Mouse (Mus musculus) embryonic facial prominence, embryonic 10.5 days (tissue): ENCODE data around the gene Castor2. TPM values are rescaled to one million over a fixed set of nuclear protein-coding genes. Genes with fewer than 3 reads are reported as not detected.

Source experiments
- DNase-seq: peaks from one replicate; pipeline ENCODE4 v3.0.0-alpha.2; 2017; ENCODE audit warnings: low spot score
- H3K27ac ChIP-seq: fragments of 300-500 bp; sonication (generic); replicated peaks from 2 replicates; pipeline ENCODE4 v1.5.1; 2016; ENCODE audit warnings: mild to moderate bottlenecking
- H3K27me3 ChIP-seq: fragments of 300-500 bp; sonication (generic); replicated peaks from 2 replicates; pipeline ENCODE4 v1.6.1; 2016; ENCODE audit warnings: low read depth, mild to moderate bottlenecking; ENCODE audit not compliant: poor library complexity, severe bottlenecking
- H3K36me3 ChIP-seq: fragments of 300-500 bp; sonication (generic); replicated peaks from 2 replicates; pipeline ENCODE4 v1.6.1; 2016; ENCODE audit warnings: mild to moderate bottlenecking, moderate library complexity
- H3K4me1 ChIP-seq: fragments of 300-500 bp; sonication (generic); 2 replicates; pipeline ENCODE4 v1.6.1; 2016
- H3K4me3 ChIP-seq: fragments of 300-500 bp; sonication (generic); 2 replicates; pipeline ENCODE4 v1.5.1; 2016; ENCODE audit warnings: mild to moderate bottlenecking, moderate library complexity
- H3K9me3 ChIP-seq: fragments of 300-500 bp; sonication (generic); 2 replicates; pipeline ENCODE4 v1.6.1; 2016; ENCODE audit warnings: mild to moderate bottlenecking
- WGBS: fragments of 180-500 bp; shearing (Covaris S2); methylation state at CpG from one replicate; pipeline ENCODE4 v1.1.7; 2016; 5-methylcytosine and 5-hydroxymethylcytosine counted together
- polyA plus RNA-seq: library from polyadenylated mRNA; unstranded; fragments of >200 nt; fragmentation: Nextera tagmentation; extraction: Ambion mirVana; gene quantifications from 2 replicates; pipeline ENCODE4 v1.2.1, GENCODE M21; 2016

The Castor2 gene
- polyA plus RNA-seq, 1 experiment from 2014 or later: 8.9 TPM

GRCm38 (mm10) chr5:134173206-134173605 lies 73.7 kb downstream of the Castor2 start:
- Histone ChIP-seq H3K4me3 (no peak overlapping the region), H3K9me3 (no peaks in the 10 kb centered on the region), H3K27ac (no peak overlapping the region), H3K27me3 (no peaks in the 10 kb centered on the region), H3K36me3 (peaks cover 50% of the 10 kb centered on the region), H3K4me1 (peaks cover 15% of the 10 kb centered on the region)
- peak; percentile 56 for DNase-seq
- 37% methylated on average over 4 of the region's 4 CpGs for WGBS

DNA sequence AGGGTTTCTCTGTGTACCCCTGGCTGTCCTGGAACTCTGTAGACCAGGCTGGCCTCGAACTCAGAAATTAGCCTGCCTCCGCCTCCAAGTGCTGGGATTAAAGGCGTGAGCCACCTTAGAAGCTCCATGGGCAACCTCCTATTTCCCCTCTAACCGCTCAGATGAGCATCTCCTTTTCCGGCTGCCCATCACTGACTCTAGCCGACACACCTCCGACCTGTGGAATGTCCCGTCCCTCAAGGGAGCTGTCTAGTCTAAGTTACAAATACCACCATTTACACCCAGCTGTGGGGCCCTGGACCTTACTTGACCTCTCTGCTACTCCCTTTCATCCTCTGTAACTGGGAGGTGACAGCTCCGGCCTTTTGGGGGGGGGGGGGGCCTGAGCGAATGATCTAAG lies 76.2 kb downstream of the Castor2 start:
- Histone ChIP-seq H3K27ac (peak overlapping the region; percentile 92), H3K36me3 (peaks cover 29% of the 10 kb centered on the region), H3K4me1 (peaks cover 15% of the 10 kb centered on the region), H3K4me3 (peak overlapping the region; percentile 93), H3K9me3 (no peaks in the 10 kb centered on the region), H3K27me3 (no peaks in the 10 kb centered on the region)
- DNase-seq: peak; percentile 49
- WGBS: 6% methylated on average over 10 of the region's 10 CpGs

DNA sequence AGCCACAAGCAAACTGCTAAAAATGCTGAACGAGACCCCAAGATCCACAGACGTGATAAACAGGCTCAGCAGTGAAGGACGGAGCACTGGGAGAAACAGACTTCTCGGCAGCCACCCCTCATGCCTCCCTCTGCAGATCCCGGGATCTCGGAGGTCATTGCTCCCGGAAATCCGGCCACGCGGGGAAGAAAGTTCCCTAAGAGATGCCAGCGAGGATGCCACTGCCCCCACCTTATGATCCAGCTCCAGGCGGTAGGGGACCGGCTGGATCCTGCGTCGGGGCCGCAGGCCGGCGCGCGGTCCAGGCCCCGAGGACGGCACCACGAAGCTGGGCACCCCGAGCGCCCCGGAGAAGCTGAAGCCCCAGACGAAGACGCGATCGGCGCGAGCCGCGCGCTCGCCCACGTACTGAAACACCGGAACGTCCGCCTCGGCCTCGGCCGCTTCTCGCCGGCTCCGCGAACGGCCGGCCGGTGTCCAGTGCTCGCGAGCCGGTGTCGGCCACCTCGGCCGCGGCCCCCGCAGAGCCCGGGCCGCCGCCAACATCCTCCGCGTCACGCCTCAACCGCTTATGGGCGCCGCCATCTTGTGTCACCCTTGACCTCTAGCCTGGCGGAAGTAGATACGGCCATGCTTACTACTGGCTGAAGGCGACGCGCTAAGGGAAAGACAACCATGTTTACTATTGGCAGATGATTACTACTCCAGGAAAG lies 76.8 kb downstream of the Castor2 start, which contains the start of gene Rcc1l:
Gene Rcc1l, minus strand, starts transcription at position 606 of the 713 bp plus-strand sequence.
- peak; percentile 88 for DNase-seq
- no peaks in the 10 kb centered on the region for H3K27me3 ChIP-seq
- peaks cover 22% of the 10 kb centered on the region for H3K36me3 ChIP-seq
- peak within 1 kb of the TSS; percentile 93 for H3K4me3 ChIP-seq
- no peaks in the 10 kb centered on the region for H3K9me3 ChIP-seq
- WGBS: under 1% methylated on average over 72 of the region's 72 CpGs
- H3K4me1 ChIP-seq: peaks cover 15% of the 10 kb centered on the region
- H3K27ac ChIP-seq: peak within 1 kb of the TSS; percentile 92

- Histone ChIP-seq H3K4me1 (peaks cover 36% of the 10 kb centered on the region), H3K4me3 (no peak overlapping the region), H3K36me3 (peaks cover 7% of the 10 kb centered on the region), H3K27ac (no peak overlapping the region), H3K9me3 (no peaks in the 10 kb centered on the region), H3K27me3 (no peaks in the 10 kb centered on the region)
- 84% methylated on average over 7 of the region's 7 CpGs for WGBS
- DNase-seq: no peak
These were observed 79.0 kb downstream of the Castor2 start for GRCm38 (mm10) chr5:134178536-134178935.

DNA sequence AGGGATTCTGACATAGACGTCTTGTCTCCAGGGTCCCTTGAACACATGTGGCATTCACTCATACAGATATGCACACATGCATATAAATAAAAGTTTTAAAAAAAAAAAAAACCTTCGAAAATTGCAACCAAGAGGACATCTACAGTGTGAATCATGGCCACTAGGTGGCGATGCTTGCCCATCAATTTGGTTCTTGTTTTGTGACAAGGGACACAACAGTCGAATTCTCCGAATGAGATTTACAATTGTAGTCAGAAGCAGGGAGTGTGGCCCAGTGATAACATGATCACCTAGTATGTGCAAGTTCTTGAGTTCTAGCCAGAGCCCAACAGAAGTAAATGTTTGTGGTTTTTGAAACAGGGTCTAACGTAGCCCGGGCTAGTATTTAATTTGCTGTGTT lies 80.4 kb downstream of the Castor2 start:
- H3K9me3 ChIP-seq: no peaks in the 10 kb centered on the region
- H3K27me3 ChIP-seq: no peaks in the 10 kb centered on the region
- H3K36me3 ChIP-seq: no peaks in the 10 kb centered on the region
- peaks cover 37% of the 10 kb centered on the region for H3K4me1 ChIP-seq
- no peak overlapping the region for H3K27ac ChIP-seq
- no peak overlapping the region for H3K4me3 ChIP-seq
- DNase-seq: peak; percentile 80
- 32% methylated on average over 7 of the region's 7 CpGs for WGBS

DNA sequence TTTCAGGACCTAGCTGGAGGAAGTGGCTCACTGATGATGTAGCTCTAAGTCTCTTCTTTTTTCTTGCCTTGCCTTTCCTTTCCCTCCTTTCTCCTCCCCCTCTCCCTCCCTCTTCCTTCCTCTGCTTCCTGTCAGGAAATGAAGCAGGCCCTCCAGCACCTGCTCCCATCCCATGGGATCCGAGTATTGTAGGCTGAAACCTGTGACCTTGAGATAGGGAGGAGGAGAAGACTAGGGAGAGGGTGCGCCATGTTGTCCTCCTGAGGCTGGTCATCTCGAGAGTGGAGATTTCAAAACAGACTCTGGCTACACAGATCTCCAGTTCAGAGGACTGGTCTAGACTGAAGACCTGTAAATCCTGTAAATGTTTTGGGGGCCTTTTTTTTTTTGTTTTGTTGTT lies 82.7 kb downstream of the Castor2 start:
- Histone ChIP-seq H3K36me3 (no peaks in the 10 kb centered on the region), H3K4me1 (peaks cover 26% of the 10 kb centered on the region), H3K27ac (no peak overlapping the region), H3K27me3 (no peaks in the 10 kb centered on the region), H3K4me3 (peak overlapping the region; percentile 21; the same call in 1 of the 2 replicates), H3K9me3 (no peaks in the 10 kb centered on the region)
- WGBS: 69% methylated on average over 3 of the region's 3 CpGs
- DNase-seq: no peak

DNA sequence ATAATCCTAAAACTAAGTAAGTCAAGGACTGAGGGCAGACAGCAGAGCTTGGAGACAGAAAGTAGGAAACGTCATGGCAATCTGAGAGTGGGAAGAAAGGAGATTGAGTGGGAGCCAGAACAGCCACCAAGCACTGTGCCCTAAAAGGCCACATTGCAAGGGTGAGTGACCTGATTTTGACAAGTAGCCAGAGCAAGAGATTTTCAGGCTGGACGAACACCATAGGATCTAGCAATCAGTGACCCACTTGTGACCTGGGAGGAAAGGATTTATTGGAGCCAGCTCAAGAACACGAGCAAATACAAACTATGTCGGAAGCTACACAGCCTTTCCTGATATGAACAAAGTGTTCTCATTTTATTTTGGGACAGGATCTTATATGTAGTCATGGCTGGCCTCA lies 83.2 kb downstream of the Castor2 start:
- H3K27me3 ChIP-seq: no peaks in the 10 kb centered on the region
- H3K4me1 ChIP-seq: peaks cover 26% of the 10 kb centered on the region
- DNase-seq: no peak
- H3K27ac ChIP-seq: peak overlapping the region; percentile 99; the same call in 1 of the 2 replicates
- whole genome bisulfite sequencing: 81% methylated on average over 4 of the region's 4 CpGs
- H3K4me3 ChIP-seq: peak overlapping the region; percentile 85
- H3K9me3 ChIP-seq: no peaks in the 10 kb centered on the region
- H3K36me3 ChIP-seq: no peaks in the 10 kb centered on the region

- H3K27ac ChIP-seq: peak overlapping the region; percentile 99
- no peak for DNase-seq
These were observed 83.7 kb downstream of the Castor2 start for GRCm38 (mm10) chr5:134183162-134183561.

GRCm38 (mm10) chr5:134183880-134184808 lies 84.6 kb downstream of the Castor2 start, which contains the start of gene Gtf2ird2:
Gene Gtf2ird2 (plus strand): TSS chr5:134184019.
- Histone ChIP-seq H3K27me3 (no peaks in the 10 kb centered on the region), H3K9me3 (no peaks in the 10 kb centered on the region), H3K4me1 (peaks cover 26% of the 10 kb centered on the region), H3K36me3 (no peaks in the 10 kb centered on the region), H3K27ac (peak within 1 kb of the TSS; percentile 99), H3K4me3 (peak within 1 kb of the TSS; percentile 85)
- under 1% methylated on average over 92 of the region's 92 CpGs for WGBS
- DNase-seq: peak; percentile 99

More at GRCm38 (mm10) chr5:134183162-134183561, 83.7 kb downstream of the Castor2 start:
- Histone ChIP-seq H3K4me1 (peaks cover 26% of the 10 kb centered on the region), H3K36me3 (no peaks in the 10 kb centered on the region), H3K4me3 (peak overlapping the region; percentile 85), H3K9me3 (no peaks in the 10 kb centered on the region), H3K27me3 (no peaks in the 10 kb centered on the region)
- 58% methylated on average over 7 of the region's 7 CpGs for WGBS

DNA sequence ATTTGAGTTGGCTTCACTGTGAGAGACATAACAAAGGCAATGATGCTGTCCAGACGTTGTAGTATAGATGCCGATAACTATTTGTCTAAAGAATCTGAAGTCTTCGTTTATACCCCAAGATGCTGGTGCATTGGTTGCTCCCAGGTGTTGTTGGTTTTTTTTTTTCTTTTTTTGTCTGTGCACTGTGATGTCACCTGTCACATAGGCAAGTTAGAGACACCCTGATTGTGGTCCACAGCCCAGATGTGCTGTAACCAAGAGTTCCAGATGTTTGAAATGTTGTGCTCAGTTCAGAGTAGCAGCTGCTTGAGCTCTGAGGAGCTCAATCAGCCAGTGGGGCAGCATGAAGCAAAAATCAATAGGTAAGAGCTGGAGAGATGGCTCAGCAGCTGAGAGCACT lies 86.5 kb downstream of the Castor2 start:
- peaks cover 26% of the 10 kb centered on the region for H3K4me1 ChIP-seq
- WGBS: 87% methylated on average over 3 of the region's 3 CpGs
- no peaks in the 10 kb centered on the region for H3K27me3 ChIP-seq
- no peak overlapping the region for H3K4me3 ChIP-seq
- H3K36me3 ChIP-seq: no peaks in the 10 kb centered on the region
- DNase-seq: no peak
- H3K27ac ChIP-seq: no peak overlapping the region
- H3K9me3 ChIP-seq: no peaks in the 10 kb centered on the region

GRCm38 (mm10) chr5:134186961-134187731 lies 87.6 kb downstream of the Castor2 start:
- peak; percentile 76 for DNase-seq
- Histone ChIP-seq H3K4me3 (no peak overlapping the region), H3K27ac (no peak overlapping the region), H3K36me3 (no peaks in the 10 kb centered on the region), H3K4me1 (peaks cover 19% of the 10 kb centered on the region), H3K9me3 (no peaks in the 10 kb centered on the region), H3K27me3 (no peaks in the 10 kb centered on the region)
- WGBS: 66% methylated on average over 4 of the region's 4 CpGs

DNA sequence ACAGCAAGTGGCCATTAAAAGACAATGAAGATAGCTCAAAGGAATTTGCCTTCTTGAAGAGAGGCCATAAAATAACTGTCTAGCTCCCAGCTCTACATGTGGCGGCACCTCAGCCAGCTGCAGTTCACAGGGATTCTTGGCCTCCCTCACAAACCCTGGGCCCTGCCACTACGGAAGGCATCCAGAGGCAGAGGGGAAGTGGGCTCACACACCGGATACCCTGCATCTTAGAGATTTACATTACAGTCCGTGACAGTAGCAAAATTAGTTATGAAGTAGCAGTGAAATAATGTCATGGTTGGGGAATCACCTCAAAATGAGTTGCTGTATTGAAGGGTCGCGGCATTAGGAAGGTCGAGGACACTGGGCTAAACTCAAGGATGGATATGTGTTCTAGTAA lies 89.1 kb downstream of the Castor2 start:
- 90% methylated on average over 7 of the region's 7 CpGs for WGBS
- DNase-seq: no peak
- H3K9me3 ChIP-seq: no peaks in the 10 kb centered on the region

More for the DNA sequence above, 89.1 kb downstream of the Castor2 start:
- Histone ChIP-seq H3K27ac (no peak overlapping the region), H3K4me3 (no peak overlapping the region), H3K4me1 (peaks cover 5% of the 10 kb centered on the region), H3K36me3 (no peaks in the 10 kb centered on the region; the same call in 1 of the 2 replicates), H3K27me3 (no peaks in the 10 kb centered on the region)
